Mouse (Mus musculus) ES-E14 (cell line): ENCODE results near the gene Ntm.

Experiments used
- CHD2 ChIP-seq: IDR thresholded peaks from 2 replicates; pipeline ENCODE4 v1.6.1; 2014; ENCODE audit warnings: mild to moderate bottlenecking, low read depth, low read length, inconsistent platforms
- HCFC1 ChIP-seq: IDR thresholded peaks from 2 replicates; pipeline ENCODE4 v1.6.1; 2012; ENCODE audit warnings: low read length, inconsistent platforms, borderline replicate concordance; ENCODE audit not compliant: insufficient read depth
- MAFK ChIP-seq: IDR thresholded peaks from 2 replicates; pipeline ENCODE4 v1.6.1; 2014; ENCODE audit warnings: mild to moderate bottlenecking, low read depth, low read length, inconsistent platforms; ENCODE audit not compliant: insufficient read depth
- ZC3H11A ChIP-seq: IDR thresholded peaks from 2 replicates; pipeline ENCODE4 v1.6.1; 2012; ENCODE audit warnings: low read depth, mild to moderate bottlenecking, inconsistent platforms, low read length, borderline replicate concordance
- ZNF384 ChIP-seq: IDR thresholded peaks from 2 replicates; pipeline ENCODE4 v1.6.1; 2012; ENCODE audit warnings: low read depth, low read length, inconsistent platforms

DNA sequence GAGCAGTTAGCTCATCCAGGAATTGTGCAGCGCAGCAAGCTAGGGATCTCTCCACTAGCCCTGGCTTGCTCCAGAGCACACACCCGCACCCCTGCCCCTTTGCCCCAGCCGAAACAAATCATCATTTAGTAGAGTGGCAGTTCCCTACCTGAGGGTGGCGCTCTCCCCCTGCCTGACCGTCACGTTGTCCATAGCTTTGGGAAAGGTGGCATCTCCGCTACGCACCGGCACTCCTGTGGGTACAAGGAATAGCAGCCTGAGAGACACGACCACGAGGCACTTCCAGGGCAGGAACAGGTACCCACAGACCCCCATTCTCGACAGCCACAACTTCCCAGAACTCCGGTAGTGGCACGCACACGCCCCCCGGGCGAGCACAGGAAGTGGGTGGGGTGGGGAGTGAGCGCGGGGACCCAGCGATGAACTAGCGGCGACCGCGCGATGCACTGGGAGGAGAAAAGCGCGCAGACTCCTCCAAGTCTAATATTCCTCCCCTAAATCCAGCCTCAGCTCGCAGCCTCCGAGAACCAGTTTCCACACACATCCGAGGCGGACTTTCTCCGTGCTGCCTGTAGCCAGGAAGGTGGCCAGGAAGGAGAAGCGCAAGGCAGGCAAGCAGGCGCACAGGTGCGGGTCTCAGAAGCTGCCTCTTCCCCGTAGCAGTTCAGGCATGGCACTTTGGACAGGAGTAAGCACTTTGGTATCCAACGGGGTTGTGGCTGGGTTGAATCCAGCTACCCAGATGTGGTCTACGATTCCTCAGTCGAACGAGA lies 551.3 kb downstream of the Ntm start:
- TF ChIP-seq ZC3H11A, result no peak
- no peak for TF ChIP-seq ZNF384
- no peak for TF ChIP-seq HCFC1
- TF ChIP-seq MAFK, result no peak
- no peak for TF ChIP-seq CHD2
